Mouse (Mus musculus): ENCODE measurements around the gene Fasn. TPM values are rescaled to one million over a fixed set of nuclear protein-coding genes. Genes with fewer than 3 reads are reported as not detected.

The Fasn gene
- total RNA-seq, 2 experiments from 2014 or later = 59.3 to 63.9 TPM

- no peak for DNase-seq
Observed at GRCm38 (mm10) chr11:120826016-120826953, 1.9 kb upstream of the Fasn start.

- DNase-seq = no peak
Observed at GRCm38 (mm10) chr11:120825289-120825863, 1.0 kb upstream of the Fasn start.

GRCm38 (mm10) chr11:120824787-120825288 is 491 bp upstream of the Fasn start:
- DNase-seq = no peak

- DNase-seq = peak; percentile 69
Observed at GRCm38 (mm10) chr11:120823551-120823947, 798 bp downstream of the Fasn start.

GRCm38 (mm10) chr11:120822831-120823550 is 1.4 kb downstream of the Fasn start:
- peak; percentile 32 for DNase-seq

GRCm38 (mm10) chr11:120822321-120822720 is 2.0 kb downstream of the Fasn start:
- DNase-seq = no peak

GRCm38 (mm10) chr11:120821076-120821922 is 3.0 kb downstream of the Fasn start:
- DNase-seq = peak; percentile 66

GRCm38 (mm10) chr11:120820546-120820945 is 3.8 kb downstream of the Fasn start:
- DNase-seq = no peak

- DNase-seq = no peak
Observed at GRCm38 (mm10) chr11:120819556-120819955, 4.8 kb downstream of the Fasn start.

- no peak for DNase-seq
Observed at GRCm38 (mm10) chr11:120818251-120818650, 6.1 kb downstream of the Fasn start.

- no peak for DNase-seq
Observed at GRCm38 (mm10) chr11:120817358-120817757, 7.0 kb downstream of the Fasn start.

- DNase-seq = no peak
Observed at GRCm38 (mm10) chr11:120812068-120812467, 12.3 kb downstream of the Fasn start.

GRCm38 (mm10) chr11:120808010-120808409 is 16.3 kb downstream of the Fasn start:
- no peak for DNase-seq

- no peak for DNase-seq
Observed at GRCm38 (mm10) chr11:120805375-120806298, 18.7 kb downstream of the Fasn start.

- no peak for DNase-seq
Observed at GRCm38 (mm10) chr11:120804769-120805168, 19.6 kb downstream of the Fasn start.

GRCm38 (mm10) chr11:120804274-120804673 is 20.1 kb downstream of the Fasn start:
- DNase-seq = no peak

- peak; percentile 94 for DNase-seq
Observed at GRCm38 (mm10) chr11:120800061-120800904, 24.1 kb downstream of the Fasn start.

- no peak for DNase-seq
Observed at GRCm38 (mm10) chr11:120799316-120799890, 24.9 kb downstream of the Fasn start.

- DNase-seq = no peak
Observed at GRCm38 (mm10) chr11:120798244-120798643, 26.1 kb downstream of the Fasn start.

- DNase-seq = no peak
Observed at GRCm38 (mm10) chr11:120796614-120796946, 27.8 kb downstream of the Fasn start.
